ENCODE assay signal across 8 mouse cellular contexts in genomic region chrX:160116658-160117057, GRCm38 (mm10). TPM values are rescaled to one million over a fixed set of nuclear protein-coding genes. Genes with fewer than 3 reads are reported as not detected.
A peak's percentile ranks its signal among the peaks of the same experiment; 100 is the strongest.
DNase-seq lines count a peak whose midpoint lies in the region; ATAC-seq and TF ChIP-seq lines count a peak whose summit lies in the region.
"Had no signal": no experiment of that assay in that cellular context is flagged by ENCODE, and none has a peak within 500 bp of the region (broad histone marks: within the 10 kb centered on the region; RNA-seq: fewer than 3 reads in every experiment).

No protein-coding gene starts in this region.

- no peak for DNase-seq in ES-E14 (ENCODE audit: low read depth, low spot score)
- peak; percentile 31 for DNase-seq in adrenal gland, adult 2 months
- peak; percentile 55 for DNase-seq in embryonic facial prominence, embryonic 14.5 days (ENCODE audit: low spot score)
- DNase-seq in hindbrain, embryonic 14.5 days (ENCODE audit: low spot score) = peak; percentile 72
- peak; percentile 41 to 64 for DNase-seq in layer of hippocampus, postnatal 14 days (ENCODE audit: low spot score in 2 of 2)
- peak; percentile 44 to 66 for DNase-seq in lung, postnatal 4 days
- peak; percentile 51 for DNase-seq in right cerebral cortex, adult 18-20 months

- no peak overlapping the region for H3K4me3 ChIP-seq in ES-E14 (ENCODE audit: insufficient read depth in 1 of 2, low read depth in 1 of 2, low read length in 2 of 2, poor library complexity in 1 of 2, severe bottlenecking in 1 of 2)
- no peak overlapping the region for H3K4me3 ChIP-seq in embryonic facial prominence, embryonic 14.5 days (ENCODE audit: low read depth, low read length)
- no peak overlapping the region for H3K4me3 ChIP-seq in hindbrain, embryonic 14.5 days (replicated peaks; ENCODE audit: low read length)
- H3K4me3 ChIP-seq: limb, embryonic 13.5 days had no signal

- H3K4me2 ChIP-seq in embryonic facial prominence, embryonic 14.5 days (ENCODE audit: low read depth, low read length) = no peak overlapping the region
- no peak overlapping the region for H3K4me2 ChIP-seq in hindbrain, embryonic 14.5 days (replicated peaks)
- H3K4me2 ChIP-seq: limb, embryonic 13.5 days had no signal

- in situ Hi-C loops in ES-E14 (cut with MboI; ENCODE audit: low sequenced_read_pairs in 2 of 2, unreplicated experiment in 2 of 2) = loop anchor here (5.0 to 10.0 kb wide), 2 partner anchors 134 to 142 kb away; no protein-coding TSS in a partner anchor

- no peaks in the 10 kb centered on the region for H3K9me3 ChIP-seq in ES-E14 (ENCODE audit: control insufficient read depth, insufficient read depth, low read depth, low read length)
- no peaks in the 10 kb centered on the region for H3K9me3 ChIP-seq in embryonic facial prominence, embryonic 14.5 days (ENCODE audit: control insufficient read depth, low read length)
- H3K9me3 ChIP-seq in hindbrain, embryonic 14.5 days (ENCODE audit: control insufficient read depth, low read length) = no peaks in the 10 kb centered on the region
- H3K9me3 ChIP-seq: limb, embryonic 13.5 days had no signal

- peaks cover 2% of the 10 kb centered on the region for H3K36me3 ChIP-seq in ES-E14 (ENCODE audit: control insufficient read depth, insufficient read depth, low read length, poor library complexity, severe bottlenecking)
- H3K36me3 ChIP-seq in embryonic facial prominence, embryonic 14.5 days (ENCODE audit: control insufficient read depth, insufficient read depth, low read length) = peaks cover 12% of the 10 kb centered on the region
- H3K36me3 ChIP-seq in hindbrain, embryonic 14.5 days (replicated peaks; ENCODE audit: control insufficient read depth, insufficient read depth) = peaks cover 9% of the 10 kb centered on the region

- no peak overlapping the region for H3K9ac ChIP-seq in ES-E14 (ENCODE audit: insufficient read depth, low read depth, low read length, poor library complexity, severe bottlenecking)
- no peak overlapping the region for H3K9ac ChIP-seq in embryonic facial prominence, embryonic 14.5 days (ENCODE audit: low read depth, low read length)
- no peak overlapping the region for H3K9ac ChIP-seq in hindbrain, embryonic 14.5 days
- H3K9ac ChIP-seq: limb, embryonic 13.5 days had no signal

- no peaks in the 10 kb centered on the region for H3K4me1 ChIP-seq in ES-E14 (ENCODE audit: control insufficient read depth in 2 of 2, insufficient read depth in 2 of 2, low read length in 2 of 2, poor library complexity in 1 of 2)
- H3K4me1 ChIP-seq in embryonic facial prominence, embryonic 14.5 days (ENCODE audit: control insufficient read depth, insufficient read depth, low read length) = no peaks in the 10 kb centered on the region
- no peaks in the 10 kb centered on the region for H3K4me1 ChIP-seq in hindbrain, embryonic 14.5 days (replicated peaks; ENCODE audit: control insufficient read depth, insufficient read depth, low read length)
- H3K4me1 ChIP-seq: limb, embryonic 13.5 days had no signal

- peak; percentile 53; the same call in 1 of the 2 replicates for ATAC-seq in embryonic facial prominence, embryonic 14.5 days (ENCODE audit: low read depth)
- ATAC-seq in hindbrain, embryonic 14.5 days (ENCODE audit: low FRiP score) = peak; percentile 78; the same call in 1 of the 2 replicates

- WGBS in embryonic facial prominence, embryonic 14.5 days = 84% methylated on average over 3 of the region's 3 CpGs
- 88% methylated on average over 3 of the region's 3 CpGs for WGBS in hindbrain, embryonic 14.5 days

- H3K27me3 ChIP-seq in embryonic facial prominence, embryonic 14.5 days (replicated peaks; ENCODE audit: control insufficient read depth, insufficient read depth, low read length) = peaks cover 5% of the 10 kb centered on the region; the same call in 1 of the 2 replicates
- no peaks in the 10 kb centered on the region; the same call in 1 of the 2 replicates for H3K27me3 ChIP-seq in hindbrain, embryonic 14.5 days (ENCODE audit: control insufficient read depth, insufficient read depth, low read length)

- H3K27ac ChIP-seq in ES-E14 (ENCODE audit: insufficient read depth, low read depth, low read length, poor library complexity, severe bottlenecking) = no peak overlapping the region
- H3K27ac ChIP-seq in embryonic facial prominence, embryonic 14.5 days (replicated peaks; ENCODE audit: low read depth, low read length) = no peak overlapping the region
- H3K27ac ChIP-seq in hindbrain, embryonic 14.5 days = no peak overlapping the region
- H3K27ac ChIP-seq: limb, embryonic 13.5 days had no signal

TF ChIP-seq in ES-E14, 5 proteins besides CTCF, POLR2A, EP300 and RAD21:
- TF ChIP-seq MAFK (IDR thresholded peaks at IDR 0.05; ENCODE audit: insufficient read depth, low read depth, low read length) = no peak
- peak; percentile 30; the same call in 1 of the 2 replicates for TF ChIP-seq ZC3H11A (IDR thresholded peaks at IDR 0.05; ENCODE audit: borderline replicate concordance, low read depth, low read length)

RNA-seq across cellular contexts. Expression of gene Pdha1, which starts 21.6 kb away (rescaled TPM):
- total RNA-seq in ES-E14 (2012; rRNA removed) = 159 and 160 TPM in 2 replicates
- 100 to 1,000 TPM; 361 to 388 TPM for total RNA-seq in adrenal gland, adult 2 months (2021)
- polyA plus RNA-seq in adrenal gland, adult 2 months (2012; rRNA removed) = 36.4 and 56.3 TPM in 2 replicates
- 133 and 136 TPM in 2 replicates for polyA plus RNA-seq in embryonic facial prominence, embryonic 14.5 days (2014; fragmentation: Nextera tagmentation; extraction: Ambion mirVana)
- polyA plus RNA-seq in hindbrain, embryonic 14.5 days (2014; fragmentation: Nextera tagmentation; extraction: Ambion mirVana) = 147 and 179 TPM in 2 replicates
- total RNA-seq in layer of hippocampus, postnatal 14 days (2021) = 100 to 1,000 TPM; 291 to 314 TPM
